Comparison of ENCODE assay signal across 11 mouse cellular contexts in the genomic region with DNA sequence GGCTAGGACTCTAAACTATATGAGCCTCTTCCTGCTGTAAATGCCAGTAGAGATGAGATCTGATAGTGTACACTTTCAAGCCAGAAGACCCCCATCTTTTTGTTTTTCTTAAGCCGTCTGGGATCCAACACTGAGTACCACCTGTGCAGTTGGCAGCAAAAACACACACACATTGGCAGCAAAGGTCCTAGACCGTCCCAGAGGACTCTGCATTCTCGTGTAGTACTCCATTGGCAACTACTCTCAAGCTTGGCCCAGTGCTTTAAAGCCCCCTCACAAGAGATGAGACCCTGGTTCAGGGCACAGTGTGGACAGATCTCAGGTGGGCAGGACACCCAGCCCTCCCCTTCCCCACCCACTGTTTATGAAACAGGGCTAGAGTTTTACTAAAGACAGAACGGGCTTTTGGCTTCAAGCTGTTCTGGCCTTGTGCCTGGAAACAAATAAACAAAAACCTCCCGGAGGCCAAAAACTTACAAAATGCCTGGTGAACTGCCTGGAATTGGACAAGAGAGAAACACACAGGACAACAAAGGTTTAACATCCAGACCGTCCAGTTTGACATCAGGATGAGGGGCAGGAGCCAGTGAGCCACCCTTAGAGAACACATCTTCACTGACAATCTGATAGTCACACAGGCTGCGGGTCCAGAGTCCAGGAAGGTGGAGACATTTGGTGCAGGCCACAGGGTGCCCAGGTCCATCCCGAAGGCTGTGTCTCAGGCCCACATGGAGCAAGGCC.
A peak's percentile ranks its signal among the peaks of the same experiment; 100 is the strongest.
DNase-seq lines count a peak whose midpoint lies in the region; ATAC-seq and TF ChIP-seq lines count a peak whose summit lies in the region.
"Had no signal": no experiment of that assay in that cellular context is flagged by ENCODE, and none has a peak within 500 bp of the region (broad histone marks: within the 10 kb centered on the region; RNA-seq: fewer than 3 reads in every experiment).

No protein-coding gene starts in this region.

- ATAC-seq in intestine, embryonic 14.5 days (replicated peaks; ENCODE audit: low FRiP score, low TSS enrichment, low read depth) = no peak
- ATAC-seq in intestine, postnatal 0 days = no peak
- ATAC-seq in embryonic facial prominence, embryonic 15.5 days (ENCODE audit: insufficient number of reproducible peaks, low FRiP score, low TSS enrichment, low read depth) = peak; percentile 36; the same call in 1 of the 2 replicates

- peak overlapping the region; percentile 38; the same call in 1 of the 2 replicates for H3K27ac ChIP-seq in intestine, embryonic 14.5 days (ENCODE audit: low read depth)
- H3K27ac ChIP-seq in intestine, postnatal 0 days (ENCODE audit: low read depth, low read length) = no peak overlapping the region; the same call in 1 of the 2 replicates
- H3K27ac ChIP-seq in embryonic facial prominence, embryonic 15.5 days (replicated peaks) = peak overlapping the region; percentile 55; the same call in 1 of the 2 replicates
- H3K27ac ChIP-seq: left cerebral cortex, adult 2 months; midbrain, embryonic 10.5 days had no signal

- H3K27me3 ChIP-seq in intestine, embryonic 14.5 days (replicated peaks; ENCODE audit: control insufficient read depth, insufficient read depth, low read length) = no peaks in the 10 kb centered on the region
- H3K27me3 ChIP-seq in intestine, postnatal 0 days (replicated peaks; ENCODE audit: control insufficient read depth, insufficient read depth, low read length) = no peaks in the 10 kb centered on the region; the same call in 1 of the 2 replicates
- H3K27me3 ChIP-seq in embryonic facial prominence, embryonic 15.5 days = no peaks in the 10 kb centered on the region

- 54% methylated on average over 8 of the region's 8 CpGs for WGBS in intestine, embryonic 14.5 days
- 52% methylated on average over 8 of the region's 8 CpGs for WGBS in intestine, postnatal 0 days
- 45% methylated on average over 8 of the region's 8 CpGs for WGBS in embryonic facial prominence, embryonic 15.5 days

- no peaks in the 10 kb centered on the region for H3K9me3 ChIP-seq in intestine, embryonic 14.5 days (ENCODE audit: control insufficient read depth, low read length)
- no peaks in the 10 kb centered on the region for H3K9me3 ChIP-seq in intestine, postnatal 0 days (ENCODE audit: control insufficient read depth)
- H3K9me3 ChIP-seq in embryonic facial prominence, embryonic 15.5 days (replicated peaks) = no peaks in the 10 kb centered on the region
- H3K9me3 ChIP-seq: G1E; midbrain, embryonic 10.5 days had no signal

- H3K36me3 ChIP-seq in intestine, embryonic 14.5 days (ENCODE audit: control insufficient read depth, insufficient read depth, low read length) = no peaks in the 10 kb centered on the region
- no peaks in the 10 kb centered on the region for H3K36me3 ChIP-seq in intestine, postnatal 0 days (ENCODE audit: control insufficient read depth, insufficient read depth)
- H3K36me3 ChIP-seq in embryonic facial prominence, embryonic 15.5 days = no peaks in the 10 kb centered on the region
- H3K36me3 ChIP-seq: G1E; midbrain, embryonic 10.5 days had no signal

- no peak for TF ChIP-seq CTCF in intestine, postnatal 0 days (IDR thresholded peaks at IDR 0.05; ENCODE audit: low read depth)

- H3K4me1 ChIP-seq in intestine, embryonic 14.5 days (replicated peaks; ENCODE audit: control insufficient read depth, insufficient read depth, low read length) = 0 out of 2 replicates have a peak, but pooled peaks cover 3% of the 10 kb centered on the region
- no peaks in the 10 kb centered on the region for H3K4me1 ChIP-seq in intestine, postnatal 0 days (replicated peaks; ENCODE audit: control insufficient read depth, insufficient read depth, low read length)
- peaks cover 14% of the 10 kb centered on the region for H3K4me1 ChIP-seq in embryonic facial prominence, embryonic 15.5 days

- no peak overlapping the region for H3K4me3 ChIP-seq in intestine, embryonic 14.5 days (ENCODE audit: low read depth, low read length)
- no peak overlapping the region for H3K4me3 ChIP-seq in intestine, postnatal 0 days (ENCODE audit: low read depth, low read length)
- no peak overlapping the region for H3K4me3 ChIP-seq in embryonic facial prominence, embryonic 15.5 days (replicated peaks)
- H3K4me3 ChIP-seq: left cerebral cortex, adult 2 months; midbrain, embryonic 10.5 days had no signal

- H3K9ac ChIP-seq in intestine, embryonic 14.5 days (ENCODE audit: low read length) = no peak overlapping the region
- no peak overlapping the region for H3K9ac ChIP-seq in intestine, postnatal 0 days (ENCODE audit: low read depth, low read length)
- H3K9ac ChIP-seq in embryonic facial prominence, embryonic 15.5 days = no peak overlapping the region

- DNase-seq in intestine, embryonic 14.5 days (ENCODE audit: low spot score) = no peak
- peak; percentile 67 for DNase-seq in cerebellum, adult 11-12 months
- peak; percentile 63 for DNase-seq in lung, postnatal 36 days
- no peak for DNase-seq in yolk sac, embryonic 10.5 days (ENCODE audit: low spot score)
- DNase-seq in left cerebral cortex, adult 11 months (ENCODE audit: low spot score) = no peak
- DNase-seq: thymus, postnatal 14 days had no signal

- no peak overlapping the region for H3K4me2 ChIP-seq in intestine, embryonic 14.5 days (ENCODE audit: low read length)
- H3K4me2 ChIP-seq in intestine, postnatal 0 days (replicated peaks; ENCODE audit: low read depth) = no peak overlapping the region
- H3K4me2 ChIP-seq in embryonic facial prominence, embryonic 15.5 days (replicated peaks) = no peak overlapping the region

Comparison
In these comparisons a context has a peak if more than half of its experiments do, and no peak if none do; other contexts are left out.
1. DNase-seq: peak in cerebellum, adult 11-12 months (single experiment) and lung, postnatal 36 days (single experiment); none in intestine, embryonic 14.5 days (single experiment), yolk sac, embryonic 10.5 days (single experiment) and left cerebral cortex, adult 11 months (single experiment).